Mouse (Mus musculus): ENCODE data around the gene A030005K14Rik.

The A030005K14Rik gene

GRCm38 (mm10) chr1:83036892-83037667 is 22.1 kb downstream of the A030005K14Rik start:
- no peak for DNase-seq

- no peak for DNase-seq
Measured at GRCm38 (mm10) chr1:83034509-83034908, 24.7 kb downstream of the A030005K14Rik start.

DNA sequence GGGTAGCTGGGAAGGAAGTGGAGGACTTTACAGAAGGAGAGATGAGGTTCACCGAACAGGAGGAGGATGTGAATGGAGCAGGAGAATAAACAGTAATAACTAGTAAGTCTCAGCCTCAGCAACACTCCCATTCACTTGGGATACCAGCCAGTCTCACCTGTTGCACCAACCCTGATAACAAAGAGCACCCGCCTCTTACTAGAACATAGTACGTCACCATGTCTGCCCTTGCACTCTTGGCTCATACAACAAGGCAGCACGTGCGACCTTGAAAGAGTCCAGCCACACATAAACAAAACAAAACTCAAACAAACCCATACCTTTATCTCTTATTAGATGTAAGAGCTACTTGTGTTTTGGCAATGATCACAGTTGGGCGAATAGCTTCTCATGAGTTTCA is 26.7 kb downstream of the A030005K14Rik start:
- DNase-seq = no peak

- DNase-seq = no peak
Measured at GRCm38 (mm10) chr1:83031950-83032349, 27.2 kb downstream of the A030005K14Rik start.

DNA sequence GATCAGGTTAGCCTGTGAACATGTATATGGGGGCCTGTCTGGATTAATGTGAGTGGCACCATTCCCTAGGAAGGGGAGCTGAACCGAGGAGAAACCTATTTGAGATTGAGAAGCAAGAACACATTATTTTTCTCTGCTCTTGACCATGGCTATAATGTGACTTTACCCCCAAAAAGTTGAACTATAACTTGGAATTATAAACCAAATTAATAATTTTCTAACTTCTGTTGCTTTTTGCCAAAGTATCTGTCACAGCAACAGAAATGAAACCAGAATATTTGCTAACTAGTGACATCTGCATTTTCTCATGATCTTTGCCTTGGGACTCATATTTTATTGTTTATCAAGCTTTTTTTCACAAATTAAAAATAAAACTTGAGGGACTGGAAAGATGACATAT is 42.6 kb downstream of the A030005K14Rik start:
- DNase-seq = no peak

- DNase-seq = no peak
Measured at GRCm38 (mm10) chr1:83015329-83015879, 43.8 kb downstream of the A030005K14Rik start.

DNA sequence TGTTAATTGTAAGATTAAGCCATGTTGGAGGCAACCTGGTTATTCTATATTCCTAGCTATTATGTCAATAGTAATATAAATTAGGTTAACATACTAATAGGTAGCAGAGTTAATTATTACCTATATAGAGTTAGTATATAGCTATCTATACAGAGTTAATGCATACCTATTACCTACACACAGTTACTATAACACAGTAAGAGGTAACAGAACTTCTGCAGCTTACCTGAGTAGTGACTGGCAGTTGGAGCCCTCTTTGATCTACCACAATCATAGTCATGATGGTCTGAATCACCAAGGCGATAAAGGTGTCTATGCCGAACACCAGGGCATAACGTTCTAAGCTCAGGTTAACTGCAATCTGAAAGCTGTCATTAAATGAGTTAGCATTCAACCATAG is 44.7 kb downstream of the A030005K14Rik start:
- no peak for DNase-seq
